Mouse (Mus musculus) brain, embryonic 14.5 days (tissue): ENCODE measurements around the gene Pld1. TPM values are rescaled to one million over a fixed set of nuclear protein-coding genes. Genes with fewer than 3 reads are reported as not detected.

Experiments
- DNase-seq: peaks from one replicate; pipeline ENCODE4 v3.0.0-alpha.2; 2011; ENCODE audit warnings: low read depth
- CTCF ChIP-seq: fragments of 200-500 bp; IDR thresholded peaks from 2 replicates; pipeline ENCODE4 v1.5.1; 2012; ENCODE audit warnings: inconsistent platforms, mild to moderate bottlenecking, moderate library complexity, borderline replicate concordance; ENCODE audit not compliant: insufficient read depth, insufficient read length; ENCODE audit errors: extremely low read depth
- POLR2A ChIP-seq: fragments of 200-500 bp; IDR thresholded peaks from 2 replicates; pipeline ENCODE4 v1.6.1; 2012; ENCODE audit warnings: mild to moderate bottlenecking, inconsistent platforms, borderline replicate concordance; ENCODE audit not compliant: poor library complexity, insufficient read depth, insufficient read length, severe bottlenecking; ENCODE audit errors: extremely low read depth
- polyA plus RNA-seq: library from polyadenylated mRNA; depleted of rRNA; stranded (reverse); fragments of >200 nt; gene quantifications from 2 replicates; pipeline ENCODE4 v1.2.3, GENCODE M21; 2012; rRNA removed

The Pld1 gene
- polyA plus RNA-seq, 1 experiment: 4.6 TPM

DNA sequence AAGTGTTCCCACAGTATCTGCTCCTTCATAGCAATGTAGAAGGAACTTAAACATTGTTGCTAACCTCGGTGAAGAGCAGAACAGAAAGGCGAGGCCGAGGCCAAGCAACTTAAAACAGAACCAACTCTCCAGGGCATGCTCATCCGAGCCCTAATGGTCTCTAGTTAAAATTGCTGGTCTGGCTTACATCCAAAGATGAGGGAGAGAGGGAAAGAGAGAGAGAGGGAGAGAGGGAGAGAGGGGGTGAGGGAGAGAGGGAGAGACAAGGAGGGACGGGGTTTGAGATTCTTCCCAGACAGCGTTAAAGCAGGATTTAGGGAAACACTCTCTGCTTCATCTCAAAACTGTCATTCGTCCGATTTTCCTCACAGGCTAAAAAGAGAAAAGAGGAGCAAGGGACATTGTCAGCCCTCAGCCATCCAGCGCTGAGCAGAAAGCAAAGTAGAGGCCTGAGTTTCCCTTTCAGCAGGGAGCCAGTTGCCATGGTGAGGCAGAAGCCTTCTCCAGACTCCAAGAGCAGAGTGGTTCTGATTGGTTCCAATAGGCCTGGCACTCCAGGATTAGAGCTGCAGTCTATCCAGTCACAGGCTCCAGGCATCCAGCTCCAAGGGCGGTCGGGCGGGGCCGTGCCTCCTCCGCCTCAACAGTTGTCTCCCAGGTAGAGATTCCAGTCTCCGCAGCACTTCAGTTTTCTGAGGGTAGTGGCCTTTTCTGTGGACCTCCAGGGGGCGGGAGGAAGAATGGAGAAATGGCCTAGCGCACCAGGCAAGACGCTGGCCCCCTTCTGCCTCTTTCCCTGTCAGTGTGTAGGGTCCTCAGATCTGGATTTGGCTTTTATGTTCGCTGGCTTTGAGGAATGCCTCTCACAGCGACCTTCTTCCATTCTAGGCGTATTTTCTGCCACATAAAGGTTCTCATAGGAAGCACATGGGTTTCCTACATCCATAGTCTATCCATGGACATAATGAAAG is 237.8 kb downstream of the Pld1 start:
- TF ChIP-seq POLR2A (no peak), CTCF (0 out of 2 replicates have a peak, but pooled peaks have one; percentile 14)
- DNase-seq: peak; percentile 96

DNA sequence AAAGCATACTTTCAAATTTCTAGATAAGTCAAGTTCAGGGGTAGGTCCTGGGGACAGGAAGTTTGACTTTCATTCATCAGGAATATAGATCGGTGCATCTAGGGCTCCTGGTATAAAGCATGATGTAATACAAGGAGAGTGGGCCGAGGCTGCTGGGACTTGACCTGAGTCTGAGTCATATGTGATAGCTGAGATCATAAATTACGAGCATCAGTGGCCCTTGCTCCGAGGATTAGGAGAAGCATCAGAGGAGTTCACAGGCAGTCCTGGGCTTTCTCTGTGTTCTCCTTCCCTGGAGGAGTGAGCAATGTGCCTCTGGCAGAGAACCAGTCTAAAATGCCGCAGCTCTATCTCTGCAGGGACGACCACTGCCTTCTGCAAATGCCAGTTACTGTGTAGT is 239.8 kb downstream of the Pld1 start:
- no peak for TF ChIP-seq CTCF
- TF ChIP-seq POLR2A: no peak
- DNase-seq: no peak

Other genes with a start within 250 kb of the Pld1 start
- gene Fndc3b, start 227.4 kb upstream of the Pld1 start, polyA plus RNA-seq: 6.8 and 10.9 TPM in 2 replicates
- gene Tmem212, start 42.3 kb upstream of the Pld1 start, polyA plus RNA-seq: not detected in 2 replicates